Mouse (Mus musculus): ENCODE measurements at regions not wholly inside any gene's neighbourhood (a gene's known extent, or its start where the extent isn't known, plus 50 kb on each side); places are given as distances from the start of the nearest gene placed in this dataset.
"Not testable (repeated sequence)": the region's sequence is repeated elsewhere in the genome, so short reads cannot be mapped to it uniquely, and the experiment has no call there.

DNA sequence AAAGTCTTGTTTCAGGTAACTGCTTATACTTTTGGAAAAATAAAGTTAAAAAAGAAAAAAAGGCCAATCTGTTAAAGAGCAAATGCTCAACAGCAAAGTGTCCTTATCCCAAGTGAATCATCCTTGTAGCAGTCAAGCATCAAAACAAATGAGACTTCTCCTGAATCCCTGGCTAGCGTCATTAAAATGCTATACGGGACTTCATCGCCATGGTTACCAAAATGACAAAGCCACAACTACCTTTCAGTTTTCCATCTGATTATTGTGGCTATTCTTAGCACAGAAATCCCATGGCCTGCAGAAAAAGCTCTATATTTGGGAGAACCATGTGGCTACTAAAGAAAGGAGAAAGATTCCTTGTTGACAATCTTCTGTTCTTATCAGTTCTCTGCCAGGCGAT is 322.7 kb downstream of the Arl4a start:
- no peak for DNase-seq

DNA sequence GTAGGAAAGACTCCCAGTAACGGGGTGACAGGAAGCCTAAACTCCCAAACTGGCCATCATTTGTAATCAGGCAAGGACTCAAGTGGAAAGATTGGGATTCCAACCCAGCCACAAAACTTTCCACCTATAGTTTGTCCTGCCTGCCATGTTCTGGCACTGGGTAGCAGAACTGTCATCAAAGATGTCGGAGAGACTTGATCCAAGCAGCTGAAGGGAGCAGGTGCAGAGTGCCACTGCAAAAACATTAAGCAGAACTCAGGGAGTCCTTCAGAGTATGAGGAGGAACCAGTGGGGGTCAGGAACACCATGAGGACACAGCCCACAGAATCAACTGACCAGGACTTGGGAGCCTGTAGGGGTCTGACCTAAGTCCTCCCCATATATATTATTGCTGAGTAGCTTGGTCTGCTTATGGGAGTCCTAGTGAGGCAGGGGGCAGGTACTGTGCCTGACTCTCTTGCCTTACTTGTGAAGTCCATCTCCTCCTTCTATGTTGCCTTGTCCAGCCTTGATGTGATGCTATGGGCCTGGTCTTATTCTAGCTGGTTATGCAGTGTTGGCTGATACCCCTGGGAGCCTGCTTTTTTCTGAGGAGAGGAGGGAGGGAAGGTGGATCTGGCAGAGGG is 323.5 kb downstream of the Arl4a start:
- no peak for DNase-seq

DNA sequence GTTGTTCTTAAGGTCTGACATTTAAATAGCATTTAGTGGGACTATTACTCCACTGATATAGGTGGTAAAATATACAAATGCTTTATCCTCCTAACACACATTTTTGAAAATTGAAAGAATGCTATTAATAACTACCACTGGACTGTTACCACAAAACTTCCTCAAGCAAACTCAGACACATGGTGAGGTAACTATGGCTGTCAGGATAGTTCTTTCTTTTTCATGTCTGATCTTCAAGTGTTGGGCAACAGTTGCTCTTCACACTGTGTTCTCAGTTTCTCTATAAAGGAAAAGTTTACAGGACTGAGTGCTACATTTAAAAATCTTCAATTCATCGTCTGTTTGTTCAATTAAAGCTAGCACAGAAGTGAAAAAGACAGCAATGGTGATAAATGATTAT is 326.0 kb downstream of the Arl4a start:
- DNase-seq, result no peak

DNA sequence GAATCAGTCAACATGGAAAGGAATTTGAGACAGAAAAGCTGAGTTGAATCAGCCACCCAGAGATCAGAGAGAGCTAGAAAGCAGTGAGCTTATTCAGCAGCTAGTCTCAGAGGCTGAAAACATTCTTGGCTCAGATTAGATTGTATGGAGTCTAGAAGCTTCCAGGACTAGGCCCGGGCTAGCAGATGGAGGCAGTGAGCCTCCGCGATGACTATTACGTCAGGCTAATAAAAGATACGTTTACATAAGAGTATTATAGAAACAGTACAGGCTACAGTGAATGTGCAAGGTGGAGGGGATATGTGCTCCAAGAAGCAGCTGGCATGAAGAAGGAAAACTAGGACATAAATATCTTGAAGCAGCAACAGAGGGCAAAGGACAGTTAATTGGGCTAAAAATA is 328.0 kb downstream of the Arl4a start:
- DNase-seq, result no peak

DNA sequence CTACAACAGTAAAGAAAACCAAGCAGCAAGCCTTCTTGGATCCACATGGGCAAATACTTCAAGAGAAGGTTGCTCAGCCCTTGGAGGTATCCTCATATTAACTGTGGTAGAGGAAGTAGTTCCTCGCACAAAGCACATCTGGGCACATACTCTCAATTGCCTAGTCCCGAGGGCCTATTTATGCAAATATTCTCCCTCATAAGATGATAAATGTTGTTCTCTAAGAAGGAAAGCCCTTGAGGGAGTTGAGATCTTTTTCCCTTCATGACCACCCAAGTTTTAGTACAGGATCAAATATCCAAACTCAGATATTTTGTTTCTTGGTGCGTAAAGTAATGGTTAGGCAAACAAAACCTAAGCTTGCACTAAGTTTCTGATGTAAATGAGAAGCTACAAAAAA is 340.6 kb downstream of the Arl4a start:
- no peak for DNase-seq

DNA sequence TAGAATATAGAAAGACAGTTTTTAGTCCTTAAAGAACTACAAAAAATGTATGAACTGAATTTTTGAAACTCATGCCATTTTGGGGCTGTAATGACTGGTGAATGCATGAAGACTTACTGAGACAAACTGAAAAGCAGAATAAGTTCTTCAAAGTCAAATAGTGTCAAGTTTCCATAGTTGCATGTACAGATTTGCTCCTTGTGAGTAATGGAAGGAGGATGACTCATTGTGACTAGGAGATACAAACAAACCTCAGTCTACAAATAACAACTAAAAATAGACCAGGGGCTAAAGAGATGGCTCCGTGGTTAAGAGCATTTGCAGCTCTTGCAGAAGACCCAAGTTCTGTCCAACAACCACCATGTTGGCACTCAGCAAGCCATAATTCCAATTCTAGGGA is 342.5 kb downstream of the Arl4a start:
- DNase-seq, result no peak

DNA sequence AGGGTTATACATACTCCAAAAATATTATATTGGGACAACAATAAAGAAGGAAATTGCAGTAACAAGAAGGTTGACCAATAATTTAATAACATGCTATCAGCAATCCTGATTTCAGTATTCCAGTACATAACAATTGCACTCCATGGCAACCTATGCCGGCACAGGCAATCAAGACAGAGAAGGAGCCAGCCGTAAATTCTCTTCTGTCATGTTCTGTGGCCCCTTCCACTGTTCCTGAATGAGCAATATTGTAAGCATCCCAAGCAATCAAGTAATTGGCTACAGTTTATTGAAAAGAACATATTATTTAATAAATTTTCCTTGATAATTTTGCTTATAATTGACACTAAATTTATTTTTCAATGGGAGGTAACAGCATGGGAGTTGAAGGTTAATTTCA is 345.8 kb downstream of the Arl4a start:
- no peak for DNase-seq

DNA sequence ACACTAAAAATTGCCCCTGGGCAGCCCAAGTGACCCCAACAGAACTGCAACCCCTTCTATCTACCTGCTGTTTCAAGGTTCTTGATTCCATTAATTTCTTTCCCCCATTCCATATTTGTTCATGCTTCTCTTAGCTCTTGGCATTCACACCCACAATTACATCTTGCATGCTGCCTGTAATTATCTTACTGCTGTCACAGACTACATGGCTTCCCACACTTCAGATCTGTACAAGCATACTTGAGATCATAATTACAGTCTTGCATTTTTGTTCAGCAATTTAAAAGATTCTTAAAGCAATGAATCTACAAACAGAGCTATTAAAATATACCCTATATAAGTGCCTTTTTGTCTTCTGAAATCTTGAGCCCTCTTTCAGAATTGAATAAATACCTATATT is 352.4 kb downstream of the Arl4a start:
- DNase-seq, result no peak

DNA sequence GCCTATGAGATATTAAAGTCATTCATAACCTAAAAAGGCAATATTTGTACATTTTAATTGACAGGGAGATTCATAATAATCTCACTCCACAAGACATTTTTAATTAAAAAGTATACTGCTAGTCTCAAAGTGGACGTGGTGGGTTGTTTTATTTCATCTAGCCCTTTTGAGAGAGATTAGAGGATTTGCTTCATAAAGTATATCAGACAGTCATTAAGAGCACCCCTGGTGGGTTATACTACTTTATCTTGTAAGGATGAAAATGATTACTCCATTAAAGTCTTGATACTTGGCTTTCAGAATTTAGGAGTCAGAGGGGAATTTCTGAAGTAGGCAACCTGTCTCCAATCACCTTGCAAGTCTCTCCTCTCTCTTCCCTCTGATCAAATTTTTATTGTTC is 355.7 kb downstream of the Arl4a start:
- no peak for DNase-seq

DNA sequence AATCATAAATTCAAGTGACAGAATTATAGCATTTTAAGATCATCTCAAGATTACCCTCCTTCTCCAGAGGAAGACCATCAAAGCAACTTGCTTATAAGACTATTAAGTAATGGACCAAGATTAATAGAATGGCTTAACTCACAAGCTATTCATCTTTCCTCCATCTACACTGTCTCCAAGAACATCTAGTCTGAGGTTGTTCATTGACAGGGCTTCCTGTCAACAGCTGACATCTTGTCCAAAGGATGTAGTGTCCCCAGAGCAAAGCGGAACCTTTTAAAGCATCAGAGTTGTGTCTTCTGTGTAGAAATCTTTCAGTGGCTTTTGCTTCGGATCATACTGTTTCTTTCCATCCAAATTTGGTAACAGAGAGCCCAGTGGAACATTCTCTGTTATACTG is 362.2 kb downstream of the Arl4a start:
- DNase-seq, result no peak

DNA sequence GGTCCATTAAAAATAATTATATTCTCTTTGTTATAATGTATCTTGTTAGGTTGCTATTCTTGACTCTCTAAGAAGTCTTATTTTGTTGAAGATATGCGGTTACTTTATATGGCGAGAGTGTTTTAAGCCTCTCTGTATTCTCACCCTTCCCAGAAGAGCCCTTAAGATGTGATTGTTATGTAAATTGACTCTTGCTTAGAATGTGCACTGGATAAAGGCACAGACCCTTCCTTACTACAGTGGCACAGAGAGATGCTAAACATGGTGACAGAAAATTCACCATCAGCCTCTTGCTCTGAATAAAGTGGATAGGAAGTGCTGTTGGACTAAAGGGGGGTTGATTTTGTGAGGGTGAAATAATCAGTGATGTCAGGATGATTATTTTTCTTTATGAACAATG is 370.1 kb downstream of the Arl4a start:
- no peak for DNase-seq

DNA sequence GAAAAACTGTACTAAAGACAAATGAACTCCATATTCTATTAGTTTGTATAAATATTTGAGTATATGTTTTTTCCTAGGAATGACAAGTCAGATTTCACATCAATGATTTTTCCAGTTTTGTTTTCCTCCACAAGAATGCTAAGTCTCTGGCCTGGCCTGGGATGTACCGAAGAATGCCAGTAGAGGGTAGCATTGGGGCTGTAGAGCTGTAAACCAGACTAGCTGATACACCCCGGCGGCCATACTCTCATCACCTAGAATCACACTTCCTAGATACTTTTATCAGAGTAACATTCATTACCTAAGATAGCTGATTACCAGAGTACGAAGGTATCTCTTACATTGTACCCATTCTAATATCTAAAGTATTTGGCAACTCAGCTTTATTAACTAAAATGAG is 372.4 kb downstream of the Arl4a start:
- DNase-seq, result peak; percentile 64 to 83

DNA sequence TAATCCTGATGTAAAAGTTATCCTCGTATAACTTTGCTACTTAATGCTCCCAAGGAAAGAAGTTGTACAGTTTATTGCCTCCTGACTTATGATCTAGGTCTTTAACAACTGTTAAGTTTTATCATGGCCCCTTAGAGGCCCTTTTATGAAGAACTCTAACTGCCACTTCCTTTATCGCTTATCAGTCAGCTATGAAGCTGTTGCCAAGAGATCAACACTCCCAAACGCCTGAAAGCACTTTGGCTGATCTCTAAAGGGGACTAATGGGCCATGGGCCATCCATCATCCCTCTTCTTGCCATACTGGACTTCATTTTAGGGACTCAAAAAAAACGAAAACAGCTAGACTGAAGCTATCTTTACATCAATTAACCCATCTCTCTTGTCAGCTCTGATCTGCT is 377.4 kb downstream of the Arl4a start:
- DNase-seq, result no peak

DNA sequence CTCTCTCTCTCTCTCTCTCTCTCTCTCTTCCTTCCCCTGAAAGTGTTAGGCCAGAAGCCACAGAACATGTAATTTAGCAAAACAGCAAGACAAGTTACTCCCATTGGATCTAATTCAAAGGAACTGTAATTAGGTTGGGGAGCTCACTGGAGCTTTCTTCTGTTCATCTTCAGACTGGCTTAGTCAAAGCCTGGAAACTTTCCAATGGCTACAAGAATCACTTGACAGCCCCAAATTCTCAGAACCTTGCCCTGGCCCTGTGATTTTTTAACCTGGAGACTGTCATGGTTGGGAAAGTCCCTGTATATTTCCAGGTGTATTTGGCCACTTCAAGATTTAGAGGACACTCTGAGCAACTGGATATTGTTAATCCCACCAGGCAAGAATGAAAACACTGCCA is 381.2 kb downstream of the Arl4a start:
- DNase-seq, result peak; percentile 32 to 35

DNA sequence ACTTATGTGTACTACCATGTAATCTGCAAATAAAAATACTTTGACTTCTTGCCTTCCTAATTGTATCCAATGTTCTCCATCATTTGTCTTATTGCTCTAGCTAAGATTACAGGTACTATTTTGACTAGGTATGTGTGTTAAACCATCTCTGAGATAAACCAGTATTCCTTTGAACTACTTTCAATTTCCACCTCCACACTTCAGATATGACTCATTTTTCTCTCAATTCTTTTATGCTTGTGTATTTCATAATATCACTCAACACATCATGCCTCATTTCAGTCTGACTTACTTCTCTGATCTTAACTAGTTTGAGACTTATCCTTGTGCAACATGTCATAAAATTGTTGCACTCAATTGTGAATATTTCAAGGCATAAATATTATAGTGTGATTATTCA is 388.9 kb downstream of the Arl4a start:
- no peak for DNase-seq

DNA sequence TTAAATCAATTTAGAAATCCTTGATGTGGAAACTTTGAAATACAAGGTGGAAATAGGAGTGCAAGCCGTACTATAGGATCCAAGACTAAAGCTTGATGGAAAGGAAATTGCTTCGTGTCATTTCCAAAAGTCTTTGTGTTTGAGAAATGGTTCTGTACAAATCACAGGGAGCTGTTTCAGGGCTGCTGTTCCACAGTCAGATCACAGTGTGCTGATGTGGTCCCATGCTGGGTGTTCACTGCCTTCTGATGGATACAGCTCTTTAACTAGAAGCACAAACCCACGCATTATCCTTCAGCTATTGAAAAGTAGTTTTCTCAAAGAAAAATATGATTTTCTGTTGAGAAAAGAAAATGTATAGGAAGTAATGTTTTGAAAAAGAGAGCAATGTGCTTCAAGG is 391.3 kb downstream of the Arl4a start:
- DNase-seq, result no peak

DNA sequence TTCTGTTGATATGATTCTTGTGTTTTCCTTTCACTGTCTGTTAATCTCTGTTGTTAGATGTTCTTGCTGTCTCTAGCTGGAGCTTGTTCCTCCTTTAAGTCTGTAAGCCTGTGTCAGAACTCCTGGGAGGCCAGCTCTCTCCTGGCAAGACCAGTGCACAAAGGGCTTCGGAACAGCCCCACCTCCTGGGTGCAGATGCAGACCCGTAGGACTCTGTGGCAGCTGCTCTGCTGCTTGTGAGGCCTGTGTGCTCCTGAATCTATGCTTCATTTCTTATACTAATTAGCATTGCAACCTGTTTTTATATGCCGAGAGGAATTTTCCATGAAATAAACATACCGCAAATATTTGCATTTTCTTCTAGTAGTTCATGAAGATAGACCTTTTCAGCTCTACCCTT is 392.2 kb downstream of the Arl4a start:
- no peak for DNase-seq

DNA sequence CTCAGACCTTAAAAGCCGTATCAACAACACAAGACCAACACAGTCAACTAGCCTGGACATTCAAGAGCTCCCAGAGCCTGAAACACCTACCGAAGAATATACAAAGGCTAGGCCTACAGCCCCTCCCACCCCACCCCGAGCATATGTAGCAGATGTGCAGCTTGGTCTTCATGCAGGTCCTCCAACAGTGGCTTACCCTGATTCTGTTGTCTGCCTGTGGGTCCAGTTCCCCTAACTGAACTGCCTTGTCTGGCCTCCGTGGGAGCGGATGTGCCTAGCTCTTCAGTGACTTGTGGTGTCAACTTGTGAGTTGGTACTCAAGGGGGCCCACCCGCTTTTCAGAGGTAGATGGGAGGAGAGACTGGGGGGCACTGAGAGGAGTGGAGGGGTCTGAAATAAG is 398.6 kb downstream of the Arl4a start:
- DNase-seq, result no peak

DNA sequence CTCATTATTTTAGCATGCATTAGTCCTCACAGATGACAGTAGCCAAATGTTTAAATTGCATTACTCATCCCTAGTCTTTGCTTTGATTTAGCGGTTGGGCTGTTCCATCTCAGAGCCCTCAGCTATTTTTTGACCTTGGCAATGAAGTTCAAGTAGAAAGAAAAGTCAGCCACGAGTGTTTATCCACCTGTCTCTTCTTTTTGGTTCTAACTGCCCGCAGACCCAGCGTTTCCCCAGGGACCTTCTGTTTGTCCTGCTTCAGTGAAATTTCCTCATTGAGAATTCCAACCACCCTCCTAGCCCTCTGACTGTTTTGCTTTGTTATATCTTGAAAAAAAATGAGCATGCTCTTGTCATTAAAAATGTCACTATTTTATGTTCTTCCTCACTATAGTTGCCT is 403.5 kb downstream of the Arl4a start:
- DNase-seq, result no peak

DNA sequence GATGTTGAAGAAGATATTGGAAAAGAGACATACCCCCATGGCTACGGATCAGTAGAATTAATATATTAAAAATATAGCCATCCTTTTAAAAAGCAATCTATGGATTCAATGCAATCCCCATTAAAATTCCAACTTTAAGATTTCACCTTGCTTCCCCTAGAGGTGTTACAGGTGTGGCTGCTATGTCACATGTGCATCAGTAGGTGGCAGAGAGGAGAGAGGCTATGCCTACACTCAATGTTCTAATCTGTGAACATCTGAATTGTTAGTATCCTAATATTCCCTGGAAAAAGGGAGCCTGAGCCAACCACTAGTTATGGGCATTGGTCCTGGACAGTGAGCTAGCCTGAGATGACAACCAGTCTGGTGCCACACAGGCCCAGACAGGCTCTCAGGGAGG is 416.6 kb downstream of the Arl4a start:
- DNase-seq, result no peak

DNA sequence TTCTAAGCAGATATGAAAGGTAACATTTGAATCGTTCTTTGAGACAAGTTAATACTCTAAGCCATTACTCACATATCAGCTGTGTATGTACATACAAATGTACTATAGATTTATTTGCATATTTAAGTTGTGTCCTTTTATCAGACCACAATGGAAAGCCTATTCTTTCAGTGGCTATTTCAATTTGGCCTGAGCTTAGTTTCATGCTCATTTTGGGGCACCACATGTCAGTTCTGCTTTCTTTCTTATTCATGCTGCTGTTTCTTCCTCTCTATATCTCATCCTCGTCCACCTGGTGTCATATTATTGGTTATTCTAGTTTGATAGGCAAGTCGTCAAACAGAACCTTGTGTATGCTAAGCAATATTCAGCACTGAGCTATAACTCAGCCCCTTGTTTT is 432.5 kb downstream of the Arl4a start:
- DNase-seq, result no peak

DNA sequence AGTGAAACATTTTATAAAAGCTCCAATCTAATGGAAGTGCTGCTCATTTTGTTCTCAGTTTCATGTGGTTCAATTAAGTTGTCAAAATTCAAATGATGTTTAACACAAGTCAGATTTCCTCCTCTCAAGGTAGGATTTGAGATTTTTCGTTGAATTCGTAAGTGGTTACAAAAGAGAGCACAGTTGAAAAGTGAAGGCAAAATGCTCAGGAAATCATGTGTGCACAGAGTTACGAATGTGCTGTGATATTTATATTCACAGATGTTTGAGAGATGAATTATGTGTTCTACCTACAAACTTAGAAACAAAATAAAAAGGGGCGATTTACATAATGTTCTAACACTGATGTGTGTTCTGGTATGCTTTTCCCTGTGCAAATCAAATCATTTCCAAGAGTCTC is 433.1 kb downstream of the Arl4a start:
- no peak for DNase-seq

DNA sequence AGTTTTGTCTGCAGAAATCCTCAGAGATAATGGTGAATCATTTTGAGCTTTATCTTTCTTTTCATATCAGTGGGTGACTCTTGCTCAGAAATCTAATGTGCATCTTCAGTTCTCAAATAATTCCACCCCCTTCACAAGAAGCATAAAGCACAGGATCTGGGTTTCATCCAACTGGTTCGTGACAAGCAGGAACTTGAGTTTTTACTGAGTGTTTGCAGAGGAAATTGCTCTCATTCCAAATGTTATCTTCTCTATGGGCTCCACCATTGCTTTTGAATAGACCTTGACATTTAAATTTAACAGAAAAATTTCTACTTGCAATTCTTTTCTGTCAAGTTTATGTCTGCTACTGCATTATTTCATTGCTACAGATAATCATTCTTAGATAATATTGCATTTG is 443.1 kb downstream of the Arl4a start:
- DNase-seq, result no peak

DNA sequence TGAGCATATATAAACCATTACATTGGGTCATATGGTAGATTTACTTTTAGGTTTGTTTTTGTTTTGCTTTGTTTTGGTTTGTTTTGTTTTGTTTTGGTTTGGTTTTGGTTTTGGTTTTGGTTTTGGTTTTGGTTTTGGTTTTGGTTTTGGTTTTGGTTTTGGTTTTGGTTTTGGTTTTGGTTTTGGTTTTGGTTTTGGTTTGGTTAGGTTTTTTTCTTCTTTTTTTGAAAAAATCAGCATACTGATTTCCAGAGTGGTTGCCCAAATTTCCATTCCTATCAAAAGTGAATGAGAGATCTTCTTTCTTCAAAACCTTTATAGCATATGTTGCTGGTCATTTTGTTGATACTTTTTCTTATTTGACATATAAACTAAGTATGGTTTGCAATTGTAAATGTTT is 444.0 kb downstream of the Arl4a start:
- not testable (repeated sequence) for DNase-seq

DNA sequence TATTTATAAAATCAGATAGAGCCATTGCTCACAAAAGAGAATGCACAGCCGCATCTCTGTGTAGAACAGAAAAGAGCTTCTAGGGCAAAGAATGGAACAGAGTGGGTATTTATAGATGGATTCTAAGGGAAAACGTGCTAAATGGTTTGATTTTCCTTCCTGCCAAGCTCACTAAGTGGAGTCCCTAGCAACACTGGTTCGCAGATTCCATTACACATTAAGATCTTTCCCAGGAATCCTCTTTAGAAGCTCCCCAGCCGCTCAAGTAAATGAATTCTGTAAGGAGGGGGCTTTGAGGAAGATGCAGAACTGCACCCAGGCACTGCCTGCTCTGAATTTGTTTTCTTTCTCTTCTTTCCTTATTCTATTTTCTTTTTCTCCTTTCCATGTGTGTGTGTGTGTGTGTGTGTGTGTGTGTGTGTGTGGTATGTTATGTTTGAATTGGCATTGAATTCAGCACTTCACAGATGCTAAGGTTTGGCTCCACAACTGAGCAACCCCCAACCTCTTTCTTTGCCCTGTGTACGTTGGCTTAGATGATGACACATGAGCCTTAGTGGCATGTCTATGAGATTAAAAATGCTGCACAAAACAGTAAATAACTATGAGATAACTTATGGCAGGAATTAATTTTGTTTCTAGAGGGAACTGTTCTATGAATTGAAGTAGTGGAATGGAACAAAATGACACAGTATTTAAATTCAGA is 450.5 kb downstream of the Arl4a start:
- DNase-seq, result no peak

Data from kidney, postnatal 36 days (tissue).